Mouse (Mus musculus) liver, adult 2 months (tissue): ENCODE data around the gene Rbck1.

Experiments
- CTCF ChIP-seq: fragments of 200-500 bp; IDR thresholded peaks from 2 replicates; pipeline ENCODE4 v1.5.1; 2011; ENCODE audit warnings: low read depth, low read length, control low read depth
- POLR2A ChIP-seq: fragments of 200-500 bp; IDR thresholded peaks from 2 replicates; pipeline ENCODE4 v1.6.1; 2011; ENCODE audit warnings: low read length, control low read depth; ENCODE audit not compliant: insufficient read depth; ENCODE audit errors: extremely low read depth

- TF ChIP-seq CTCF, result no peak
- TF ChIP-seq POLR2A, result peak; percentile 88
Observed at GRCm38 (mm10) chr2:152293727-152294475, 38.6 kb downstream of the Rbck1 start, which contains the start of gene Tbc1d20.
